15 mouse cellular contexts compared by ENCODE assay signal in genomic region chr7:99864241-99865028, GRCm38 (mm10). TPM values are rescaled to one million over a fixed set of nuclear protein-coding genes. Genes with fewer than 3 reads are reported as not detected.
DNase-seq lines count a peak whose midpoint lies in the region; ATAC-seq lines count a peak whose summit lies in the region.
"Had no signal": no experiment of that assay in that cellular context is flagged by ENCODE, and none has a peak within 500 bp of the region (broad histone marks: within the 10 kb centered on the region; RNA-seq: fewer than 3 reads in every experiment).

No protein-coding gene starts in this region.

- no peak overlapping the region for H3K4me2 ChIP-seq in heart, embryonic 13.5 days
- no peak overlapping the region for H3K4me2 ChIP-seq in midbrain, embryonic 15.5 days
- H3K4me2 ChIP-seq: embryonic facial prominence, embryonic 15.5 days; kidney, embryonic 15.5 days had no signal

- no peak overlapping the region for H3K9ac ChIP-seq in heart, embryonic 13.5 days
- H3K9ac ChIP-seq in midbrain, embryonic 15.5 days = no peak overlapping the region
- H3K9ac ChIP-seq: embryonic facial prominence, embryonic 15.5 days; kidney, embryonic 15.5 days had no signal

- no peaks in the 10 kb centered on the region for H3K27me3 ChIP-seq in heart, embryonic 13.5 days (replicated peaks)
- H3K27me3 ChIP-seq in midbrain, embryonic 10.5 days (ENCODE audit: low read depth, poor library complexity, severe bottlenecking) = no peaks in the 10 kb centered on the region
- H3K27me3 ChIP-seq in midbrain, embryonic 15.5 days (replicated peaks) = no peaks in the 10 kb centered on the region
- H3K27me3 ChIP-seq: embryonic facial prominence, embryonic 15.5 days; kidney, embryonic 15.5 days had no signal

- H3K4me3 ChIP-seq in heart, embryonic 13.5 days = no peak overlapping the region
- H3K4me3 ChIP-seq in midbrain, embryonic 10.5 days = no peak overlapping the region
- no peak overlapping the region for H3K4me3 ChIP-seq in midbrain, embryonic 15.5 days
- H3K4me3 ChIP-seq: embryonic facial prominence, embryonic 15.5 days; gastrocnemius, adult 2 months; kidney, embryonic 15.5 days had no signal

- intact Hi-C loops in heart, postnatal 25 days (cut with DNase I) = no loop called here

- H3K27ac ChIP-seq in heart, embryonic 13.5 days (replicated peaks) = peak overlapping the region; percentile 58; the same call in 1 of the 2 replicates
- H3K27ac ChIP-seq in midbrain, embryonic 10.5 days (replicated peaks) = peak overlapping the region; percentile 74
- no peak overlapping the region for H3K27ac ChIP-seq in midbrain, embryonic 15.5 days
- H3K27ac ChIP-seq: embryonic facial prominence, embryonic 15.5 days; gastrocnemius, adult 2 months; kidney, embryonic 15.5 days had no signal

- no peak for DNase-seq in heart, postnatal 25 days (ENCODE audit: low spot score)
- DNase-seq in midbrain, embryonic 10.5 days (ENCODE audit: low spot score) = peak; percentile 61
- peak; percentile 71 for DNase-seq in embryo, embryonic 10 days (ENCODE audit: low spot score)
- peak; percentile 65 for DNase-seq in retina, embryonic 14.5 days (ENCODE audit: low spot score)
- DNase-seq in kidney, adult 9 months = no peak
- no peak for DNase-seq in cerebellum, adult 9-10 months
- DNase-seq: adrenal gland, postnatal 25 days; cerebellum, adult 18-20 months; gastrocnemius, adult 2 months; lung, adult 2 months had no signal

- no peaks in the 10 kb centered on the region for H3K9me3 ChIP-seq in heart, embryonic 13.5 days
- H3K9me3 ChIP-seq in midbrain, embryonic 10.5 days (replicated peaks) = no peaks in the 10 kb centered on the region
- no peaks in the 10 kb centered on the region for H3K9me3 ChIP-seq in midbrain, embryonic 15.5 days
- H3K9me3 ChIP-seq: embryonic facial prominence, embryonic 15.5 days; kidney, embryonic 15.5 days had no signal

- H3K36me3 ChIP-seq in heart, embryonic 13.5 days = no peaks in the 10 kb centered on the region
- no peaks in the 10 kb centered on the region for H3K36me3 ChIP-seq in midbrain, embryonic 10.5 days
- no peaks in the 10 kb centered on the region for H3K36me3 ChIP-seq in midbrain, embryonic 15.5 days (replicated peaks)
- H3K36me3 ChIP-seq: embryonic facial prominence, embryonic 15.5 days; kidney, embryonic 15.5 days had no signal

- 64% methylated on average over 10 of the region's 11 CpGs for WGBS in heart, embryonic 13.5 days
- 26% methylated on average over 6 of the region's 11 CpGs for WGBS in midbrain, embryonic 10.5 days
- 16% methylated on average over 6 of the region's 11 CpGs for WGBS in midbrain, embryonic 15.5 days

- H3K4me1 ChIP-seq in heart, embryonic 13.5 days = peaks cover 22% of the 10 kb centered on the region
- H3K4me1 ChIP-seq in midbrain, embryonic 10.5 days = peaks cover 34% of the 10 kb centered on the region
- no peaks in the 10 kb centered on the region for H3K4me1 ChIP-seq in midbrain, embryonic 15.5 days
- H3K4me1 ChIP-seq: embryonic facial prominence, embryonic 15.5 days; kidney, embryonic 15.5 days had no signal

- no peak for ATAC-seq in heart, embryonic 13.5 days (ENCODE audit: extremely low read depth, insufficient number of reproducible peaks, low FRiP score, low TSS enrichment)
- ATAC-seq in midbrain, embryonic 15.5 days (replicated peaks) = no peak
- ATAC-seq: CD4-positive, CD25-positive, alpha-beta regulatory T cell, adult 4 months had no signal

RNA-seq across cellular contexts. Expression of gene Spcs2, which starts 1.2 kb away (rescaled TPM):
- 187 and 211 TPM in 2 replicates for polyA plus RNA-seq in heart, embryonic 13.5 days (2015; fragmentation: Nextera tagmentation; extraction: Ambion mirVana)
- 10 to 100 TPM; 46.3 to 47.2 TPM for total RNA-seq in heart, postnatal 25 days (2021)
- 396 and 411 TPM in 2 replicates for polyA plus RNA-seq in midbrain, embryonic 10.5 days (2016; fragmentation: Nextera tagmentation; extraction: Ambion mirVana)
- polyA plus RNA-seq in midbrain, embryonic 15.5 days (2015; fragmentation: Nextera tagmentation; extraction: Ambion mirVana) = 262 and 264 TPM in 2 replicates

RNA-seq across cellular contexts. Expression of gene Xrra1, which starts 5.5 kb away (rescaled TPM):
- polyA plus RNA-seq in heart, embryonic 13.5 days (2015; fragmentation: Nextera tagmentation; extraction: Ambion mirVana) = 0.15 and 0.18 TPM in 2 replicates
- total RNA-seq in heart, postnatal 25 days (2021) = not detected
- polyA plus RNA-seq in midbrain, embryonic 10.5 days (2016; fragmentation: Nextera tagmentation; extraction: Ambion mirVana) = 0.27 and 0.38 TPM in 2 replicates
- polyA plus RNA-seq in midbrain, embryonic 15.5 days (2015; fragmentation: Nextera tagmentation; extraction: Ambion mirVana) = 1.0 and 1.1 TPM in 2 replicates

RNA-seq across cellular contexts. Expression of gene Neu3, which starts 36.2 kb away (rescaled TPM):
- 3.1 and 3.9 TPM in 2 replicates for polyA plus RNA-seq in heart, embryonic 13.5 days (2015; fragmentation: Nextera tagmentation; extraction: Ambion mirVana)
- total RNA-seq in heart, postnatal 25 days (2021) = 1 to 10 TPM; 4.1 to 4.2 TPM
- polyA plus RNA-seq in midbrain, embryonic 10.5 days (2016; fragmentation: Nextera tagmentation; extraction: Ambion mirVana) = 2.5 TPM in 2 replicates
- polyA plus RNA-seq in midbrain, embryonic 15.5 days (2015; fragmentation: Nextera tagmentation; extraction: Ambion mirVana) = 1.7 and 2.0 TPM in 2 replicates

Comparison
In these comparisons a context has a peak if more than half of its experiments do, and no peak if none do; other contexts are left out.
1. DNase-seq: peak in midbrain, embryonic 10.5 days (single experiment), embryo, embryonic 10 days (single experiment) and retina, embryonic 14.5 days (single experiment); none in heart, postnatal 25 days (single experiment), kidney, adult 9 months (single experiment) and cerebellum, adult 9-10 months (single experiment).